Mouse (Mus musculus) kidney, embryonic 16.5 days (tissue): ENCODE results near the gene Vps18. TPM values are rescaled to one million over a fixed set of nuclear protein-coding genes. Genes with fewer than 3 reads are reported as not detected.

Experiments
- ATAC-seq: fragments of 200-750 bp; cut with Nextera tagmentation; 2 replicates; pipeline ENCODE4 v1.8.0; 2017; ENCODE audit warnings: moderate TSS enrichment; ENCODE audit not compliant: low FRiP score, low TSS enrichment
- H3K27ac ChIP-seq: fragments of 300-500 bp; sonication (generic); 2 replicates; pipeline ENCODE4 v1.5.1; 2014; ENCODE audit warnings: low read length
- H3K27me3 ChIP-seq: fragments of 300-500 bp; sonication (generic); 2 replicates; pipeline ENCODE4 v1.6.1; 2014; ENCODE audit warnings: low read length, control low read depth, mixed read lengths; ENCODE audit not compliant: insufficient read depth
- H3K36me3 ChIP-seq: fragments of 300-500 bp; sonication (generic); 2 replicates; pipeline ENCODE4 v1.6.1; 2014; ENCODE audit warnings: low read length, control low read depth, mixed read lengths; ENCODE audit not compliant: insufficient read depth
- H3K4me1 ChIP-seq: fragments of 300-500 bp; sonication (generic); 2 replicates; pipeline ENCODE4 v1.6.1; 2014; ENCODE audit warnings: low read length, control low read depth, mixed read lengths; ENCODE audit not compliant: insufficient read depth
- H3K4me2 ChIP-seq: fragments of 300-500 bp; sonication (generic); replicated peaks from 2 replicates; pipeline ENCODE4 v1.6.1; 2014; ENCODE audit warnings: low read depth, low read length
- H3K4me3 ChIP-seq: fragments of 300-500 bp; sonication (generic); 2 replicates; pipeline ENCODE4 v1.5.1; 2014; ENCODE audit warnings: mild to moderate bottlenecking, low read length
- H3K9ac ChIP-seq: fragments of 300-500 bp; sonication (generic); replicated peaks from 2 replicates; pipeline ENCODE4 v1.6.1; 2014; ENCODE audit warnings: low read length
- H3K9me3 ChIP-seq: fragments of 300-500 bp; sonication (generic); 2 replicates; pipeline ENCODE4 v1.6.1; 2016; ENCODE audit warnings: low read length, control low read depth
- WGBS: fragments of 180-500 bp; shearing (Covaris S2); extraction: QIAGEN DNeasy Blood & Tissue Kit; methylation state at CpG from one replicate; pipeline ENCODE4 v1.1.7; 2014; 5-methylcytosine and 5-hydroxymethylcytosine counted together
- polyA plus RNA-seq: library from polyadenylated mRNA; unstranded; fragments of >200 nt; fragmentation: Nextera tagmentation; extraction: Ambion mirVana; gene quantifications from 2 replicates; pipeline ENCODE4 v1.2.1, GENCODE M21; 2015

The Vps18 gene
- polyA plus RNA-seq, 1 experiment from 2014 or later = 23.0 TPM

- WGBS = 21% methylated on average over 7 of the region's 7 CpGs
- Histone ChIP-seq H3K27me3 (peaks cover 19% of the 10 kb centered on the region), H3K4me2 (no peak overlapping the region), H3K27ac (no peak overlapping the region), H3K4me1 (peaks cover 3% of the 10 kb centered on the region; the same call in 1 of the 2 replicates), H3K9me3 (no peaks in the 10 kb centered on the region), H3K4me3 (no peak overlapping the region), H3K36me3 (no peaks in the 10 kb centered on the region), H3K9ac (no peak overlapping the region)
- no peak for ATAC-seq
Observed at GRCm38 (mm10) chr2:119254976-119255375, 33.6 kb upstream of the Vps18 start.

GRCm38 (mm10) chr2:119260518-119260917 lies 28.0 kb upstream of the Vps18 start:
- no peak overlapping the region for H3K27ac ChIP-seq
- no peak for ATAC-seq
- no peak overlapping the region for H3K4me3 ChIP-seq
- no peaks in the 10 kb centered on the region for H3K9me3 ChIP-seq
- no peak overlapping the region for H3K9ac ChIP-seq
- 68% methylated on average over 1 of the region's 1 CpGs for WGBS
- no peaks in the 10 kb centered on the region for H3K36me3 ChIP-seq
- 0 out of 2 replicates have a peak, but pooled peaks cover 6% of the 10 kb centered on the region for H3K4me1 ChIP-seq
- no peak overlapping the region for H3K4me2 ChIP-seq
- peaks cover 2% of the 10 kb centered on the region for H3K27me3 ChIP-seq

GRCm38 (mm10) chr2:119261326-119261725 lies 27.2 kb upstream of the Vps18 start:
- H3K9ac ChIP-seq = no peak overlapping the region
- no peak overlapping the region for H3K27ac ChIP-seq
- no peaks in the 10 kb centered on the region for H3K27me3 ChIP-seq
- 0 out of 2 replicates have a peak, but pooled peaks cover 6% of the 10 kb centered on the region for H3K4me1 ChIP-seq
- H3K9me3 ChIP-seq = no peaks in the 10 kb centered on the region
- no peak overlapping the region for H3K4me3 ChIP-seq
- WGBS = 56% methylated on average over 2 of the region's 2 CpGs
- no peak for ATAC-seq
- H3K36me3 ChIP-seq = no peaks in the 10 kb centered on the region
- H3K4me2 ChIP-seq = no peak overlapping the region

- no peak overlapping the region for H3K4me3 ChIP-seq
- H3K9me3 ChIP-seq = no peaks in the 10 kb centered on the region
- H3K27me3 ChIP-seq = no peaks in the 10 kb centered on the region
- 0 out of 2 replicates have a peak overlapping the region, but pooled peaks have one; percentile 23 for H3K9ac ChIP-seq
- ATAC-seq = peak; percentile 86
- H3K27ac ChIP-seq = no peak overlapping the region
- no peaks in the 10 kb centered on the region for H3K36me3 ChIP-seq
- peak overlapping the region; percentile 1; the same call in 1 of the 2 replicates for H3K4me2 ChIP-seq
- 0 out of 2 replicates have a peak, but pooled peaks cover 6% of the 10 kb centered on the region for H3K4me1 ChIP-seq
- WGBS = 18% methylated on average over 8 of the region's 8 CpGs
Observed at GRCm38 (mm10) chr2:119262978-119263377, 25.6 kb upstream of the Vps18 start.

GRCm38 (mm10) chr2:119263813-119264212 lies 24.7 kb upstream of the Vps18 start:
- 71% methylated on average over 5 of the region's 5 CpGs for WGBS
- Histone ChIP-seq H3K36me3 (no peaks in the 10 kb centered on the region), H3K4me2 (no peak overlapping the region), H3K4me1 (0 out of 2 replicates have a peak, but pooled peaks cover 6% of the 10 kb centered on the region), H3K27me3 (no peaks in the 10 kb centered on the region), H3K9ac (no peak overlapping the region), H3K9me3 (no peaks in the 10 kb centered on the region), H3K4me3 (no peak overlapping the region), H3K27ac (no peak overlapping the region)
- ATAC-seq = no peak

- H3K4me3 ChIP-seq = peak overlapping the region; percentile 65
- peaks cover 13% of the 10 kb centered on the region for H3K27me3 ChIP-seq
- H3K27ac ChIP-seq = no peak overlapping the region
- ATAC-seq = no peak
- H3K36me3 ChIP-seq = no peaks in the 10 kb centered on the region
- peak overlapping the region; percentile 71; the same call in 1 of the 2 replicates for H3K9ac ChIP-seq
- H3K4me1 ChIP-seq = peaks cover 4% of the 10 kb centered on the region; the same call in 1 of the 2 replicates
- H3K4me2 ChIP-seq = peak overlapping the region; percentile 99
- 64% methylated on average over 9 of the region's 9 CpGs for WGBS
- H3K9me3 ChIP-seq = no peaks in the 10 kb centered on the region
Observed at GRCm38 (mm10) chr2:119270286-119270642, 18.3 kb upstream of the Vps18 start.

GRCm38 (mm10) chr2:119270643-119271331 lies 17.8 kb upstream of the Vps18 start, which contains the start of gene Rhov:
TSS of gene Rhov (minus strand) at chr2:119271272.
- no peaks in the 10 kb centered on the region for H3K9me3 ChIP-seq
- no peak within 1 kb of the TSS for H3K27ac ChIP-seq
- peaks cover 13% of the 10 kb centered on the region for H3K27me3 ChIP-seq
- H3K36me3 ChIP-seq = no peaks in the 10 kb centered on the region
- H3K4me2 ChIP-seq = peak within 1 kb of the TSS; percentile 99
- peaks cover 4% of the 10 kb centered on the region; the same call in 1 of the 2 replicates for H3K4me1 ChIP-seq
- peak within 1 kb of the TSS; percentile 71 for H3K9ac ChIP-seq
- peak; percentile 81 for ATAC-seq
- H3K4me3 ChIP-seq = peak within 1 kb of the TSS; percentile 65
- WGBS = under 1% methylated on average over 49 of the region's 49 CpGs

- Histone ChIP-seq H3K27ac (no peak overlapping the region), H3K4me3 (no peak overlapping the region), H3K27me3 (peaks cover 12% of the 10 kb centered on the region), H3K4me2 (no peak overlapping the region), H3K4me1 (peaks cover 4% of the 10 kb centered on the region; the same call in 1 of the 2 replicates), H3K36me3 (no peaks in the 10 kb centered on the region), H3K9ac (no peak overlapping the region), H3K9me3 (no peaks in the 10 kb centered on the region)
- ATAC-seq = no peak
- WGBS = 88% methylated on average over 1 of the region's 1 CpGs
Observed at GRCm38 (mm10) chr2:119274126-119274525, 14.4 kb upstream of the Vps18 start.

GRCm38 (mm10) chr2:119276926-119277325 lies 11.6 kb upstream of the Vps18 start:
- no peaks in the 10 kb centered on the region for H3K27me3 ChIP-seq
- no peaks in the 10 kb centered on the region for H3K4me1 ChIP-seq
- no peaks in the 10 kb centered on the region for H3K36me3 ChIP-seq
- no peak overlapping the region for H3K4me2 ChIP-seq
- no peak overlapping the region for H3K27ac ChIP-seq
- no peak for ATAC-seq
- H3K9me3 ChIP-seq = no peaks in the 10 kb centered on the region
- H3K9ac ChIP-seq = no peak overlapping the region
- 80% methylated on average over 7 of the region's 7 CpGs for WGBS
- no peak overlapping the region for H3K4me3 ChIP-seq

GRCm38 (mm10) chr2:119277810-119278209 lies 10.7 kb upstream of the Vps18 start:
- H3K27ac ChIP-seq = no peak overlapping the region
- no peaks in the 10 kb centered on the region for H3K4me1 ChIP-seq
- H3K4me2 ChIP-seq = no peak overlapping the region
- H3K36me3 ChIP-seq = no peaks in the 10 kb centered on the region
- no peak for ATAC-seq
- H3K4me3 ChIP-seq = no peak overlapping the region
- no peaks in the 10 kb centered on the region for H3K9me3 ChIP-seq
- no peak overlapping the region for H3K9ac ChIP-seq
- 89% methylated on average over 23 of the region's 23 CpGs for WGBS
- no peaks in the 10 kb centered on the region for H3K27me3 ChIP-seq
